Mouse (Mus musculus): ENCODE measurements around the gene Ralgps2.
A peak's percentile ranks its signal among the peaks of the same experiment; 100 is the strongest.

Gene Ralgps2

DNA sequence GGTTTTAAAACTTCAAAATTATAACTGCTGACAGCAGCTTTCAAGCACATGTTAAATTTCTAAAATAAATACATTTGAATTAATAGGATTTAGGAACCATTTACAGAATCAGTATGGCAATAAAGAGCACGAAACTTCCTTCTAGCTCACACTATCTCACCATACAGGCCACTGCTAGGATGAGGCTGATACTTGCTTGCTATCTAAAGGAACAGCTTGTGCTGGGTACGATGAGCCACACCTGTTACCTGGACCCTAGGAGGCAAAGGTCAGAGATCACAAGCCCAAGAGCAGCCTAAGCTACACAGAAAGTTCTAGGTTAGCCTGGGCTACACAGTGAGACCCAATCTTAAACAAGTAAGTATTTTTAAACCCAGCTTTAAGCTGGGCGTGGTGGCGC is 30.2 kb downstream of the Ralgps2 start:
- DNase-seq (ENCODE audit: extremely low spot score, low read depth, low spot score), result no peak

GRCm38 (mm10) chr1:156905660-156906059 is 33.8 kb downstream of the Ralgps2 start:
- no peak for DNase-seq (ENCODE audit: extremely low spot score, low read depth, low spot score)

DNA sequence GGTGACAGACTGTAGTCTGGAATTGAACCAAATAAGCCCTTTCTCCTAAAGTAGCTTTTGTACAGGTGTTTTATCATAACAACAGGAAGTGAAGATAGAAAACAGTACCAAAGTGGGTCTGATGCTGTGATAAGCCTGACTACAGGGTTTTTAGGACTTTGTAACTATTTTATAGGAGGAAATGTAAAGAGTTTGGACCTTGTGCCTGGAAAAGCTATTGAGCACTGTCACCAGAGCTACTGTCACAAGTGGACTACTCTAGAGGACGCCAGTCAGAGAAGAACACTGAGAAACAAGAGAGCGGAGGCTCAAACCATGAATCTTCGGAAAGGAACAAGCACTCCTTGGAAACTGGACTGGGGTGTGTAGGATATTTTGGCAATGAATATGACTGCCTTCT is 35.5 kb downstream of the Ralgps2 start:
- no peak for DNase-seq (ENCODE audit: extremely low spot score, low read depth, low spot score)

DNA sequence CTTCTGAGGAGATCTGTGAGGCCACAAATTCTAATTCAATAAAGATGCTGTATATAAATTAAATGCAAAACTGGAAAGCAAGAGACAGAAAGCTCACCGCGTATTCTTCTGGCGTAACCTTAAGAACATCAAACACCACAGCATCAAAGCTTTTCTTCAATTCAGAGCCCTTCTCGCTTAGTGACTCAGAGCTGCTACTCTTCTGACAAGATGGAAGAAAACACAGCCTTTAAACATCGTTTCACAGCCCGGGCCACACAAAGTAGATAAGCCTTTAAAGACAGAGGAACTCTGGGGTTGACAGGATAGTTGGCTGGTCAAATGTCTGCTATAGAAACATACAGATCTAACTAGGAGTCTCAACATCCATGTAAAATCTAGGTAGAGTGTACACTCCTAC is 37.7 kb downstream of the Ralgps2 start:
- DNase-seq (ENCODE audit: extremely low spot score, low read depth, low spot score), result no peak

- no peak for DNase-seq (ENCODE audit: extremely low spot score, low read depth, low spot score)
These were observed 47.9 kb downstream of the Ralgps2 start for GRCm38 (mm10) chr1:156891561-156891960.

- DNase-seq (ENCODE audit: extremely low spot score, low read depth, low spot score), result no peak
These were observed 50.6 kb downstream of the Ralgps2 start for GRCm38 (mm10) chr1:156888830-156889229.

- DNase-seq (ENCODE audit: extremely low spot score, low read depth, low spot score), result no peak
These were observed 53.5 kb downstream of the Ralgps2 start for GRCm38 (mm10) chr1:156885879-156886278.

GRCm38 (mm10) chr1:156884782-156885181 is 54.6 kb downstream of the Ralgps2 start:
- no peak for DNase-seq (ENCODE audit: extremely low spot score, low read depth, low spot score)

- DNase-seq (ENCODE audit: extremely low spot score, low read depth, low spot score), result no peak
These were observed 68.8 kb downstream of the Ralgps2 start for GRCm38 (mm10) chr1:156870616-156871015.

DNA sequence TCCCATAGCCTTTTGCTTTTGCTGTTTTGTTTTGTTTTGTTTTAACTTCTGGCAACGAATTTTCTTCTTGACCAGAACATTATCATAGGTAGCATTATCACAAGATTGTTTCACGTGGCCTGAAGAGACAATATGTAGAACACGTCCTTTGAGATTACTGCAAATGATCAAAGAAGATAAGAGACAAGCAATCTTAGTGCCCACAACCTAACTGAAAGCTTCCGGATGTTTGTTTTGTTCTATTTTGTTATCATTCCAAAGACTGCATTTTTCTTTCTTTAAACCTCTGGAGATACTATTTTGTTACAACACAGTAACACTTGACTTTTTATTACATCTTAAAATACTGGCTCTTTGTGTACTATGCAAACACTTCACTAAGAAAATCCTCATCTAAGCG is 69.4 kb downstream of the Ralgps2 start:
- no peak for DNase-seq (ENCODE audit: extremely low spot score, low read depth, low spot score)

DNA sequence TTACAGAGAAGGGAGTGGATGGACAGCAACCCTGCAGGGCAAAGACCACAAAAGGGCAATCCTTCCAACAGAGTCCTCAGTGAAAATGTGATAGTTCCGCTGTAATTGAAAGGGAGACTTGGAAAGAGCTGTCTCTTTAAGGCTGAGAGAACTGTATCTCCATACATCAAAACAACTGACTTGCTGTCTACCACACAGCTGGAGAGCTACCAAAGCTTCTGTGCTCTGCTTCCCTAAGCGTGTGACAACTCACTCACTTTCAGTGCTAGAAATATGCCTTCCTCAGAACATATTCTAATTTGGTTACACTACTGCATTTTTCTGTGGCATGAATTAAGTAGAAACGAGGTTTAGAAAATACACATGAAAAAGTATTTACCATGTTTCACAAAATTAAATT is 75.2 kb downstream of the Ralgps2 start:
- no peak for DNase-seq (ENCODE audit: extremely low spot score, low read depth, low spot score)

DNA sequence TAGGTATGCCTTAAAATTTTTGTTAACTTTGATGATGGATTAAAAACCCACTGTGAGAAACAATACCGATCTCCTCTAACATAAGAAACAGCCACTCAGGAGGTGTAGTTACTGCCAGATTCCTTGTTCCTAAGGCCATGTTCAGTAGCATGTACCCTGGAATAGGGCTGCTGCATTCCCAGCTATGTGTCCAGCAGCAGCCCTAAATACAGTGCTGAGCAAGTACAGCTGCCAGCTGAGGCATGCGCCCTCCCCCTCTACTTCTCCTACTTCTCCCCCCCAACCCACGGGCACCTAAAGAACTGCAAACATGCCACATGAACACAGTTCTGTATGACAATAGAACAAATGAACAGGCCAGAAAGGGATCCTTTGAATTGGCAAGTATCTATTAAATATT is 75.7 kb downstream of the Ralgps2 start:
- no peak for DNase-seq (ENCODE audit: extremely low spot score, low read depth, low spot score)

GRCm38 (mm10) chr1:156861475-156862043 is 77.9 kb downstream of the Ralgps2 start:
- DNase-seq (ENCODE audit: extremely low spot score, low read depth, low spot score), result no peak

DNA sequence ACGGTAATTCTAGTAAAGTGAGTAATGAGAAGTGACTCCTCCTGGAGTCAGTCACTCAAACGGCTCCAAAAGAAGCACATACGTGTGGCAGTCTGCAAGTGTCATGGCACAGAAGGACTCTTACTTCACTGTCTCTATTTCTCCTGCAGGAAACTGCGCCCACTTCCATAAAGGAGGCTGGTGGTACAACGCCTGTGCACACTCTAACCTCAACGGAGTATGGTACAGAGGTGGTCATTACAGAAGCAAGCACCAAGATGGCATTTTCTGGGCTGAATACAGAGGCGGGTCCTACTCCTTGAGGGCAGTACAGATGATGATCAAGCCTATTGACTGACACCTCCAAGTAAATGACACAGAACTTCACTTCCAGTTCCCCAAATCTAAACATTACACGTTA is 79.2 kb downstream of the Ralgps2 start:
- no peak for DNase-seq (ENCODE audit: extremely low spot score, low read depth, low spot score)

DNA sequence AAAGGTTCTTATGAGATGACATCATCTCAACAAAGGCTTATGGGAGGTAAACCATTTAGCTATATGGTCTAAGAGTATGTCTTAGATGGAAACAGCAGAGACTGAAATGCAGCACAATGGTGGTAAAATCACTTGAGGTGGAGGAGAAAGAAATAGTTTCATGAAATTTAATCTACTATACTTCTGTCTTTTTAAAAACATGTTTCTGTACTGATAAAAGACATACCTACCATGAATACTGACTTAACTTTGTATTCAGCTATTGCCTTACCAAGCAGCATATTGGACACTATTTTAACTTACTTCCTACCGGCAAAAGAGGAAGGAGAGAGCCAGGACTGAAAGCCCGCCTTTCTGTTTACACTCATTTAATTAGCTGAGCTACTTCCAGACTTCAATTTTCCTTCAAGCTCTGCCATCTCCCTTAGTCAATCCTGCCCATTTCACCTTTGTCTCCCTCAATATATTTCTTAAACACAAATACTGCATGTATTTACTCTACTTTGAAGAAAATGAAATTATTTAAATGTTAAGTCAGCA is 79.6 kb downstream of the Ralgps2 start:
- no peak for DNase-seq (ENCODE audit: extremely low spot score, low read depth, low spot score)

DNA sequence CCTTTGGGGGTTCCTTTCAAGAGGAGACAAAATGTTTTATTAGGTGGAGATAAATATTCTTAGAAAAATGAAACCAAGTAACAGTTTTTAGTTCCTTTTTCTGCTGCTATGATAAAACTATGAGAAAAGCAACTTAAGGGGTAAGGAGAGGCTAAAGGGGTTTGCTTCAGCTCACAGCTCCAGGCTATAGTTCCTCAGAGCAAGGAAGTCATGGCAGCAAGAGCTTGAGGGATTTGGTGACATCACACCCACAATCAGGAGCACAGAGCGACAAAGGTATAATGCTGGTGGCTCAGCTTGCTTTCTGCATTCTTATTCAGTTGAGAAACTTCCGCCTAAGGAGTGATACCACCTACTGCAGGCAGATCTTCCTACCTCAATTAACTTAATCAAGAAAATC is 80.3 kb downstream of the Ralgps2 start:
- DNase-seq (ENCODE audit: extremely low spot score, low read depth, low spot score), result no peak

GRCm38 (mm10) chr1:156856666-156857065 is 82.8 kb downstream of the Ralgps2 start:
- no peak for DNase-seq (ENCODE audit: extremely low spot score, low read depth, low spot score)

GRCm38 (mm10) chr1:156854558-156854957 is 84.9 kb downstream of the Ralgps2 start:
- DNase-seq (ENCODE audit: extremely low spot score, low read depth, low spot score), result no peak

- no peak for DNase-seq (ENCODE audit: extremely low spot score, low read depth, low spot score)
These were observed 86.6 kb downstream of the Ralgps2 start for GRCm38 (mm10) chr1:156852872-156853271.

DNA sequence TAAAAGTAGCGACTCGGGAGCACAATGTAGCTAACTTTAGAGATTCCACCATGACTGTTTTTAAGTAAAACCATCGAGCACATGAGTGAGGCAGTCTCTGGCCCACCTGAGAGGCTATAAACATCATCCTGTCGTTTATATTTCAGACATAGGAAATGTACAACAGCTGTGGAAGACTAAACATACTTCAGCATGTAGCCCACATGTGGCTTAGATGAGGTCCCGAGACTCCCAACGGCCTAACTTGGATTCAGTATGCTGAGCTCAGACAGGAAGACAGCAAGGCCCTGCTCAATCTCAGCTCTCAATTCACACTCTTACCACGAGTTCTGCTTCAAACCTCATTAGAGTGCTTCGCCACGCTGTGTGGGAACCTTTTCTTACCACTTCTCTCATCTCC is 87.0 kb downstream of the Ralgps2 start:
- peak; percentile 49 for DNase-seq (ENCODE audit: extremely low spot score, low read depth, low spot score)

DNA sequence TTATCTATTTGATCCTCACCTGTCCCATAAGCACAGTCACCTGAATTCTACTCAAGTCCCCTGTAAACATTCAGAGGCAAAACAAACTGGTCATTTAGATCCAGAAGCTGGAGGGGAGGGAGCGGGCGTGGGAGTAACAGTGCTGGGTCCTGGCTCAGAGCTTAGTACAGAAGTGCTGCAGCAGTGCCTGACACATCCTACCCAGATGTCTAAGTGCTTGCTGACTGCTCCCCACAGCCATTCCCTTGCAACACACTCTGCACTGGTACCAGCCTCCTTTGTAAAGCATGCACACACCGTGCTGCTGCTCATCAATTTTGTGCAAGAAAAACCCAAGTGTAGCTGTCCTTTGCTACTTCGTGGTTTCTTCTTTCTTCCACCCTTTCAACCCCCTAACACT is 92.3 kb downstream of the Ralgps2 start:
- DNase-seq (ENCODE audit: extremely low spot score, low read depth, low spot score), result no peak

DNA sequence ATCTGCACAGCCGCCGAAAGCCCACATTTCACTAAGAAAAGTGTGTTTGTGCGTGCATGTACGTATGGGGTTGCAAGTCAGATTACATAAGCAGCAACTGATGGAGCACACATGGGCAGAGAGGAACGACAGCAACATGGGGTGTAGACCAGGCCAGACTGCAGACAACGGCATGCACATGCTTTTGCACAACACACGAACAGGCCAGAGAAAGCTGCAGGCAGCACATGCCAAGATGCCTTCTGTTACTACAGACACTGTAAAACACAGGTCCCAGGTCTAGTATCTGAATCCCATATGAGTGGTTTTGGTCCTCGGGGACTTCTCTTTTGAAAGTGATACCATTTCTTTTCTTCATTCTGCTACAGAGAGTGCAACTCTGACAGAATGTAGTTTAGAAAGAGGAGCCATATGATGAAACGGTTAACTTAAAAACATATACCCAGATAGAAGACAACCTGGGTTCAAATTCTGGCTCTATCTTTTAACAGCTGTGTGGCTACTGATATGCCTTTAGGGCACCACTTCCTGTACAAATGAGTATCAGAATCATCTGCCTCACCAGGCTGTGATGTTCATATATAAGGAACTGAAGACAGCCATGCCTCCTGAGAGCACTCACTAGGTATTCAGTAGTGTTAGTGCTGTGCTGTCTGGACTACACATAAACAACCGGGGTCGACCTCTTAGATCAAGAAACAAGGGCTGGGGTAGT is 97.6 kb downstream of the Ralgps2 start:
- no peak for DNase-seq (ENCODE audit: extremely low spot score, low read depth, low spot score)

DNA sequence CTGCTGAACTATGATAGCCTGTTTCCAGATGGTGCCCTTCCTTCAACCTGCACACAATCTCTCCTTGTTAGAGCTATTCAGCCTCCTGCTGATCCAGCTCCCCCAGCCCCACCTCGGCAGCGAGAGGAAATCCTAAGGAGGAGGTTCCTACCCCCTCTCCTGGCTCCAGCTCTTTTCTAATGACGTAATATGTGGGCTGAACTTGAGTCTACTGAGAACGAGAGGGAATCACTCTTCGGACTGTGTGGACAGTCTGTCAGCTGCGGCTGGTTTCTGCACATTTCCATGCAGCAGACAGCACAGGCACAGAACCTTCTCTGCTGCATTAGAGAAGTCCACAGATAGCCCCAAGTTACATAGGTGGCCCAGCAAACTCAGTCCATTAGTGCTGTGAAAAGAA is 100.7 kb downstream of the Ralgps2 start:
- DNase-seq (ENCODE audit: extremely low spot score, low read depth, low spot score), result peak; percentile 42

Measured in hindlimb bud, embryonic 11.5 days (tissue).